Comparison of ENCODE assay signal across 24 mouse cellular contexts in the genomic region with DNA sequence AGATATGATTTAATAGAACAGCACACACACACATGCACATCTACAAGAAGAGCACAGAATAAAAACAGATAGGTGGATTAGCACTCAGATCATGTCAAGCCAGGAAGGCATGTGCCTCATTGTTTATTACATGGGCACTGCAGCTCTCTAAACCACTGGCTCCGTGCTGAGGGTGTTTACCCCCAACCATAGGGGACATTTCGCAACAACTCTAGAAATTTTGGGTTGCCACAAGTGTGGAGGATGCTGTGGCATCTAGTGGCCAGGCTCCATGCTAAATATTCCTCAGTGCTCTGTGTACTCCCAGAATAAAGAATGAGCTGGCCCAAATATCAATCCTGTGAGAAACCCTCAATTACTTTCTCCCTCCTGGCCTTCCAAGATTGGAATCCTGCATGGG.
DNase-seq lines count a peak whose midpoint lies in the region; ATAC-seq and TF ChIP-seq lines count a peak whose summit lies in the region.
"Had no signal": no experiment of that assay in that cellular context is flagged by ENCODE, and none has a peak within 500 bp of the region (broad histone marks: within the 10 kb centered on the region; RNA-seq: fewer than 3 reads in every experiment).

No protein-coding gene starts in this region.

- H3K4me2 ChIP-seq in myocyte (ENCODE audit: low read depth), result no peak overlapping the region
- no peak overlapping the region for H3K4me2 ChIP-seq in midbrain, embryonic 16.5 days (ENCODE audit: low read length)
- H3K4me2 ChIP-seq: embryonic facial prominence, embryonic 13.5 days; embryonic facial prominence, embryonic 15.5 days; forebrain, embryonic 12.5 days had no signal

- H3ac ChIP-seq in C2C12 (ENCODE audit: control insufficient read depth, insufficient read length, low read depth) (no peak overlapping the region), myocyte (ENCODE audit: control insufficient read depth, insufficient read length) (no peak overlapping the region)

- no peak overlapping the region for H3K4me3 ChIP-seq in C2C12 (ENCODE audit: insufficient read depth, poor library complexity, severe bottlenecking)
- no peak overlapping the region for H3K4me3 ChIP-seq in myocyte
- no peak overlapping the region for H3K4me3 ChIP-seq in embryonic facial prominence, embryonic 10.5 days
- H3K4me3 ChIP-seq in midbrain, embryonic 16.5 days (ENCODE audit: low read depth, low read length), result no peak overlapping the region
- H3K4me3 ChIP-seq: embryonic facial prominence, embryonic 13.5 days; embryonic facial prominence, embryonic 15.5 days; erythroblast, embryonic 14.5 days; forebrain, embryonic 10.5 days; forebrain, embryonic 12.5 days had no signal

- DNase-seq in heart, adult 11 months, result peak; percentile 54
- no peak for DNase-seq in heart, adult 9 months (ENCODE audit: low spot score in 2 of 2)
- peak; percentile 36 for DNase-seq in Muller cell, postnatal 12 days (ENCODE audit: inconsistent ontology term)
- DNase-seq in embryonic facial prominence, embryonic 10.5 days (ENCODE audit: low spot score), result no peak
- DNase-seq: adrenal gland, adult 2 months; adrenal gland, postnatal 10 days; adrenal gland, postnatal 25 days; B cell, adult 2 months; cerebellum, adult 11 months; cerebellum, adult 18-20 months; cerebellum, adult 8-10 months; cerebellum, adult 9-11 months; cerebellum, postnatal 25 days had no signal

- H3K4me1 ChIP-seq in embryonic facial prominence, embryonic 10.5 days, result peaks cover 28% of the 10 kb centered on the region
- peaks cover 8% of the 10 kb centered on the region for H3K4me1 ChIP-seq in midbrain, embryonic 16.5 days (ENCODE audit: control insufficient read depth, insufficient read depth, low read length)

- no peak for TF ChIP-seq CTCF in C2C12 (IDR thresholded peaks at IDR 0.05; ENCODE audit: control insufficient read depth, insufficient read depth, insufficient read length)

- H3K79me3 ChIP-seq in C2C12 (ENCODE audit: low read depth), result no peaks in the 10 kb centered on the region

- no peak for ATAC-seq in midbrain, embryonic 16.5 days
- ATAC-seq: activated CD4-positive, CD25-positive, alpha-beta regulatory T cell, adult 4 months; forebrain, embryonic 14.5 days; forebrain, embryonic 16.5 days had no signal

- no peaks in the 10 kb centered on the region for H3K27me3 ChIP-seq in C2C12 (ENCODE audit: control insufficient read depth, insufficient read depth, insufficient read length)
- H3K27me3 ChIP-seq in myocyte (ENCODE audit: control insufficient read depth, insufficient read depth, insufficient read length), result no peaks in the 10 kb centered on the region
- H3K27me3 ChIP-seq in embryonic facial prominence, embryonic 10.5 days (replicated peaks; ENCODE audit: low read depth, poor library complexity, severe bottlenecking), result peaks cover 28% of the 10 kb centered on the region
- no peaks in the 10 kb centered on the region for H3K27me3 ChIP-seq in midbrain, embryonic 16.5 days (ENCODE audit: control insufficient read depth, insufficient read depth, low read depth, low read length)

- H3K36me3 ChIP-seq in C2C12 (ENCODE audit: control insufficient read depth, insufficient read depth), result no peaks in the 10 kb centered on the region
- no peaks in the 10 kb centered on the region for H3K36me3 ChIP-seq in myocyte (ENCODE audit: control insufficient read depth, insufficient read depth)
- no peaks in the 10 kb centered on the region for H3K36me3 ChIP-seq in embryonic facial prominence, embryonic 10.5 days (replicated peaks)
- H3K36me3 ChIP-seq in midbrain, embryonic 16.5 days (ENCODE audit: control insufficient read depth, insufficient read depth, low read length), result no peaks in the 10 kb centered on the region
- H3K36me3 ChIP-seq: embryonic facial prominence, embryonic 13.5 days; embryonic facial prominence, embryonic 15.5 days; forebrain, embryonic 10.5 days; forebrain, embryonic 12.5 days had no signal

- H3K27ac ChIP-seq in embryonic facial prominence, embryonic 10.5 days (replicated peaks), result no peak overlapping the region
- no peak overlapping the region for H3K27ac ChIP-seq in midbrain, embryonic 16.5 days (ENCODE audit: low read length)
- H3K27ac ChIP-seq: embryonic facial prominence, embryonic 13.5 days; embryonic facial prominence, embryonic 15.5 days; forebrain, embryonic 10.5 days; forebrain, embryonic 12.5 days had no signal

- TF ChIP-seq POLR2A in myocyte (IDR thresholded peaks at IDR 0.05; ENCODE audit: insufficient read length, low read depth), result no peak

- H3K79me2 ChIP-seq in C2C12 (ENCODE audit: control insufficient read depth, insufficient read depth), result no peaks in the 10 kb centered on the region
- no peaks in the 10 kb centered on the region for H3K79me2 ChIP-seq in myocyte (ENCODE audit: control insufficient read depth, insufficient read depth)

- H3K9me3 ChIP-seq in embryonic facial prominence, embryonic 10.5 days, result no peaks in the 10 kb centered on the region
- H3K9me3 ChIP-seq in midbrain, embryonic 16.5 days (replicated peaks; ENCODE audit: control insufficient read depth, low read length, poor library complexity, severe bottlenecking), result no peaks in the 10 kb centered on the region
- H3K9me3 ChIP-seq: embryonic facial prominence, embryonic 13.5 days; embryonic facial prominence, embryonic 15.5 days; forebrain, embryonic 10.5 days; forebrain, embryonic 12.5 days had no signal

- WGBS in embryonic facial prominence, embryonic 10.5 days, result 79% methylated on average over 2 of the region's 2 CpGs
- 92% methylated on average over 2 of the region's 2 CpGs for WGBS in midbrain, embryonic 16.5 days

- no peak overlapping the region for H3K9ac ChIP-seq in midbrain, embryonic 16.5 days (ENCODE audit: low read depth, low read length)
- H3K9ac ChIP-seq: embryonic facial prominence, embryonic 13.5 days; embryonic facial prominence, embryonic 15.5 days; forebrain, embryonic 12.5 days had no signal

TF ChIP-seq in C2C12, 6 proteins besides CTCF, POLR2A, EP300 and RAD21:
- no peak for TF ChIP-seq USF1 (IDR thresholded peaks at IDR 0.05; ENCODE audit: low read depth)
- peak; percentile 92 for TF ChIP-seq CEBPB (IDR thresholded peaks at IDR 0.05; ENCODE audit: low read depth)
- TF ChIP-seq FOSL1 (IDR thresholded peaks at IDR 0.05; ENCODE audit: insufficient read depth, low read length, poor library complexity, severe bottlenecking), result no peak
- no peak for TF ChIP-seq MAX (IDR thresholded peaks at IDR 0.05)

TF ChIP-seq in myocyte, 11 proteins besides CTCF, POLR2A, EP300 and RAD21:
- TF ChIP-seq CEBPB (IDR thresholded peaks at IDR 0.05; ENCODE audit: insufficient read depth, poor library complexity, severe bottlenecking), result 0 out of 2 replicates have a peak, but pooled peaks have one; percentile 36
- TF ChIP-seq TCF12 (IDR thresholded peaks at IDR 0.05; ENCODE audit: insufficient read depth, poor library complexity, severe bottlenecking), result no peak
- TF ChIP-seq POLR2AphosphoS2 (IDR thresholded peaks at IDR 0.05; ENCODE audit: insufficient read length, low read depth), result no peak
- no peak for TF ChIP-seq E2F4 (IDR thresholded peaks at IDR 0.05; ENCODE audit: insufficient read depth)
- TF ChIP-seq REST (IDR thresholded peaks at IDR 0.05; ENCODE audit: insufficient read depth, insufficient read length), result no peak
- TF ChIP-seq MYOD1 (IDR thresholded peaks at IDR 0.05; ENCODE audit: control insufficient read depth in 1 of 3, insufficient read length in 2 of 3, low read depth in 2 of 3), result no peak
- no peak for TF ChIP-seq SRF (IDR thresholded peaks at IDR 0.05; ENCODE audit: control insufficient read depth, insufficient read length, low read depth)
- no peak for TF ChIP-seq MAX (IDR thresholded peaks at IDR 0.05; ENCODE audit: low read depth)

Comparison
In these comparisons a context has a peak if more than half of its experiments do, and no peak if none do; other contexts are left out.
1. DNase-seq: peak in heart, adult 11 months (single experiment) and Muller cell, postnatal 12 days (single experiment); none in heart, adult 9 months (0 of 2) and embryonic facial prominence, embryonic 10.5 days (single experiment).